Mouse (Mus musculus): Measurements from ENCODE around the gene Hsd11b2. TPM values are rescaled to one million over a fixed set of nuclear protein-coding genes. Genes with fewer than 3 reads are reported as not detected.
"Not testable (repeated sequence)": the region's sequence is repeated elsewhere in the genome, so short reads cannot be mapped to it uniquely, and the experiment has no call there.

Gene Hsd11b2
- polyA plus RNA-seq, 1 experiment from 2014 or later = 3.9 TPM

GRCm38 (mm10) chr8:105549506-105549905, 31.0 kb downstream of the Hsd11b2 start:
- H3K4me1 ChIP-seq = no peaks in the 10 kb centered on the region
- no peak overlapping the region for H3K4me2 ChIP-seq
- H3K9me3 ChIP-seq (replicated peaks) = no peaks in the 10 kb centered on the region
- no peak overlapping the region for H3K4me3 ChIP-seq
- 97% methylated on average over 1 of the region's 1 CpGs for WGBS
- no peak overlapping the region for H3K27ac ChIP-seq
- no peak for ATAC-seq
- no peak overlapping the region for H3K9ac ChIP-seq
- no peaks in the 10 kb centered on the region for H3K27me3 ChIP-seq
- no peaks in the 10 kb centered on the region for H3K36me3 ChIP-seq (ENCODE audit: poor library complexity, severe bottlenecking)

DNA sequence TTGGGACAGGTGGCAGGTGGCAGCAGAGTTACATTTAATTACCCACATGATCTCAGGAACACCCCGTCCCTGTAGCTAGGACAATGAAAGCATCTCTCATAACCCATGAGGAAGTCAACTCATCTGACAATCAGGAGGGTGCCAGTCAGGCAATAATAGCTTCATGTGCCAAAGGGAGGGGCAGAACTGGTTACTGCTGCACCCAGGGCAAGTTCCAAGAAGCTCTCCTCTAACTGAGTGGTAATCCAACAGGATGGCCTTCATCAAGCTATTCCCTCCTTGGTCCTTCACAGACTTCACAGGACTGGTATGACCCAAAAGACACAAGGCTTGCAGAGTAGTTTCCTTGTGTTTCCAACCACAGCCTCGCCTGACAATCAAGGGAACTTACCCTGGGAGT, 31.5 kb downstream of the Hsd11b2 start:
- Histone ChIP-seq H3K36me3 (ENCODE audit: poor library complexity, severe bottlenecking) (no peaks in the 10 kb centered on the region), H3K4me2 (no peak overlapping the region), H3K9ac (no peak overlapping the region), H3K9me3 (replicated peaks) (no peaks in the 10 kb centered on the region), H3K27ac (no peak overlapping the region), H3K4me3 (no peak overlapping the region), H3K4me1 (no peaks in the 10 kb centered on the region), H3K27me3 (no peaks in the 10 kb centered on the region)
- no peak for ATAC-seq
- WGBS = 82% methylated on average over 2 of the region's 2 CpGs

- H3K36me3 ChIP-seq (ENCODE audit: poor library complexity, severe bottlenecking) = no peaks in the 10 kb centered on the region
- H3K27me3 ChIP-seq = no peaks in the 10 kb centered on the region
- 93% methylated on average over 2 of the region's 2 CpGs for WGBS
- no peak overlapping the region for H3K9ac ChIP-seq
- H3K9me3 ChIP-seq (replicated peaks) = no peaks in the 10 kb centered on the region
- H3K27ac ChIP-seq = no peak overlapping the region
- ATAC-seq = no peak
- no peaks in the 10 kb centered on the region for H3K4me1 ChIP-seq
- H3K4me3 ChIP-seq = no peak overlapping the region
- H3K4me2 ChIP-seq = no peak overlapping the region
Measured at GRCm38 (mm10) chr8:105552032-105552431, 33.5 kb downstream of the Hsd11b2 start.

DNA sequence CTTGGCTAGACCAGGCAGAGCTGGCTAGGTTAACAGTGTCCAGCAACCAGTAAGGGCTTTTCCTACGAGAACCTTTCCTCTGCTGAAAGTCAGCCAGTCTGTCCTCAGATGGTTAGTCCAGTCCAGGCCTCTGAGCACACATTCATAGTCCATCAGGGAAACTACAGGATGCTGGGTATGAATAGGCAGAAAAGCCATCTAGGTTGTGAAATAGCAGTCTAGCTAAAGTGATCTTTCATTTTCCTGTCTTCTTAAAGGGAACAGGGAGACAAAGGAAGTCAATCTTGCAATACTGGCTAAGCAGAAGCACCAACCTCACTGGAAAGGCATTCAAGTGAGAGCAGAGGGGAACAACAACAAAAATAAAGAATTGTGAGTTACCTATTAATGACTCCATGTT, 34.3 kb downstream of the Hsd11b2 start:
- Histone ChIP-seq H3K4me1 (no peaks in the 10 kb centered on the region), H3K9ac (no peak overlapping the region), H3K36me3 (ENCODE audit: poor library complexity, severe bottlenecking) (no peaks in the 10 kb centered on the region), H3K9me3 (replicated peaks) (no peaks in the 10 kb centered on the region), H3K27me3 (no peaks in the 10 kb centered on the region), H3K27ac (no peak overlapping the region), H3K4me2 (no peak overlapping the region), H3K4me3 (no peak overlapping the region)
- WGBS = 74% methylated on average over 1 of the region's 1 CpGs
- no peak for ATAC-seq

- peaks cover 4% of the 10 kb centered on the region; the same call in 1 of the 2 replicates for H3K36me3 ChIP-seq (ENCODE audit: poor library complexity, severe bottlenecking)
- no peak overlapping the region for H3K27ac ChIP-seq
- H3K4me3 ChIP-seq = no peak overlapping the region
- no peaks in the 10 kb centered on the region for H3K9me3 ChIP-seq (replicated peaks)
- H3K9ac ChIP-seq = no peak overlapping the region
- H3K4me1 ChIP-seq = no peaks in the 10 kb centered on the region
- ATAC-seq = no peak
- H3K4me2 ChIP-seq = no peak overlapping the region
- no peaks in the 10 kb centered on the region for H3K27me3 ChIP-seq
Measured at GRCm38 (mm10) chr8:105554087-105554486, 35.5 kb downstream of the Hsd11b2 start.

- H3K27ac ChIP-seq = no peak overlapping the region
- H3K4me3 ChIP-seq = no peak overlapping the region
- no peaks in the 10 kb centered on the region for H3K27me3 ChIP-seq
- no peaks in the 10 kb centered on the region for H3K4me1 ChIP-seq
- H3K36me3 ChIP-seq (ENCODE audit: poor library complexity, severe bottlenecking) = peaks cover 4% of the 10 kb centered on the region; the same call in 1 of the 2 replicates
- H3K4me2 ChIP-seq = no peak overlapping the region
- no peaks in the 10 kb centered on the region for H3K9me3 ChIP-seq (replicated peaks)
- H3K9ac ChIP-seq = no peak overlapping the region
- WGBS = 73% methylated on average over 3 of the region's 3 CpGs
- ATAC-seq = no peak
Measured at GRCm38 (mm10) chr8:105555230-105555629, 36.7 kb downstream of the Hsd11b2 start.

DNA sequence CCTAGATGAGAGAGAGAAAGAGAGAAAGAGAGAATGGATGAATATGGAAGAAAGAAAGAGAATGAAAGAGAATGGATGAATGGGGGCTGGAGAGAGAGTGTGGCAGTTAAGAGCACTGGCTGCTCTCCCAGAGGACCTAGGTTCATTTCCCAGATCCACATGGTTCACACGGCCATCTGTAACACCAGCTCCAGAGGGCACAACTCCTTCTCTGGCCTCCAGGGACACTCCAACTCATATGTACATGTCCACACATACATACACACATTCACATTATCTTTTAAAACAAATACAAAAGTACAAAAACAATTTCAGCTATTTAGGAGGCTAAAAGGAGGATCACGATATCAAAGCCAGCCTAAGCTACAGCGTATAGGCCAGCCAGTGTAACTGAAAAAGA, 44.3 kb downstream of the Hsd11b2 start:
- H3K27ac ChIP-seq = no peak overlapping the region
- H3K9ac ChIP-seq = no peak overlapping the region
- peaks cover 38% of the 10 kb centered on the region for H3K4me1 ChIP-seq
- no peak overlapping the region for H3K4me3 ChIP-seq
- no peaks in the 10 kb centered on the region; the same call in 1 of the 2 replicates for H3K27me3 ChIP-seq
- H3K4me2 ChIP-seq = no peak overlapping the region
- H3K9me3 ChIP-seq (replicated peaks) = no peaks in the 10 kb centered on the region
- no peak for ATAC-seq
- peaks cover 4% of the 10 kb centered on the region for H3K36me3 ChIP-seq (ENCODE audit: poor library complexity, severe bottlenecking)
- WGBS = 89% methylated on average over 3 of the region's 3 CpGs

- peak overlapping the region; percentile 23; the same call in 1 of the 2 replicates for H3K9ac ChIP-seq
- peaks cover 38% of the 10 kb centered on the region for H3K4me1 ChIP-seq
- no peak overlapping the region for H3K27ac ChIP-seq
- H3K36me3 ChIP-seq (ENCODE audit: poor library complexity, severe bottlenecking) = no peaks in the 10 kb centered on the region; the same call in 1 of the 2 replicates
- no peak overlapping the region for H3K4me2 ChIP-seq
- no peaks in the 10 kb centered on the region for H3K9me3 ChIP-seq (replicated peaks)
- no peak for ATAC-seq
- H3K27me3 ChIP-seq = no peaks in the 10 kb centered on the region; the same call in 1 of the 2 replicates
- H3K4me3 ChIP-seq = no peak overlapping the region
- 85% methylated on average over 1 of the region's 1 CpGs for WGBS
Measured at GRCm38 (mm10) chr8:105563871-105564270, 45.3 kb downstream of the Hsd11b2 start.

DNA sequence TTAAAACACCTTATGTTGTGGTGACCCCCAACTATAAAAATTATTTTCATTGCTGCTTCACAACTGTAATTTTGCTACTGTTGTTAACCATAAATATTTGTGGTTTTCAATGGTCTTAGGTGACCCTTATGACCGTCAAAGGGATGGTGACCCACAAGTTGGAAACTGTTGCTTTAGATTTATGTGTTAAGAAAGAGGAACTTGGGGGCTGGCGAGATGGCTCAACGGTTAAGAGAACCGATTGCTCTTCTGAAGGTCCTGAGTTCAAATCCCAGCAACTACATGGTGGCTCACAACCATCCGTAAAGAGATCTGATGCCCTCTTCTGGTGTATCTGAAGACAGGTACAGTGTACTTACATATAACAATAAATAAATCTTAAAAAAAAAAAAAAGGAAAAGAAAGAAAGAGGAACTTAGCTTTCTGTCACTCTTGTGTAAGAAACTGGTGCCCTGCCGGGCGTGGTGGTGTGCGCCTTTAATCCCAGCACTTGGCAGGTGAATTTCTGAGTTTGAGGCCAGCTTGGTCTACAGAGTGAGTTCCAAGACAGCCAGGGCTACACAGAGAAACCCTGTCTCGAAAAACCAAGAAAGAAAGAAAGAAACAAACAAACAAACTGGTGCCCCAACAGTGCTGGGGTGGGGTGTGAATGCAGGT, 46.1 kb downstream of the Hsd11b2 start:
- H3K4me1 ChIP-seq = peaks cover 38% of the 10 kb centered on the region
- H3K27me3 ChIP-seq; H3K9me3 ChIP-seq (replicated peaks); ATAC-seq; H3K27ac ChIP-seq; H3K36me3 ChIP-seq (ENCODE audit: poor library complexity, severe bottlenecking): not testable (repeated sequence)
- WGBS = 87% methylated on average over 9 of the region's 9 CpGs
- peak overlapping the region; percentile 87 for H3K4me3 ChIP-seq
- peak overlapping the region; percentile 90 for H3K9ac ChIP-seq
- H3K4me2 ChIP-seq = peak overlapping the region; percentile 90

DNA sequence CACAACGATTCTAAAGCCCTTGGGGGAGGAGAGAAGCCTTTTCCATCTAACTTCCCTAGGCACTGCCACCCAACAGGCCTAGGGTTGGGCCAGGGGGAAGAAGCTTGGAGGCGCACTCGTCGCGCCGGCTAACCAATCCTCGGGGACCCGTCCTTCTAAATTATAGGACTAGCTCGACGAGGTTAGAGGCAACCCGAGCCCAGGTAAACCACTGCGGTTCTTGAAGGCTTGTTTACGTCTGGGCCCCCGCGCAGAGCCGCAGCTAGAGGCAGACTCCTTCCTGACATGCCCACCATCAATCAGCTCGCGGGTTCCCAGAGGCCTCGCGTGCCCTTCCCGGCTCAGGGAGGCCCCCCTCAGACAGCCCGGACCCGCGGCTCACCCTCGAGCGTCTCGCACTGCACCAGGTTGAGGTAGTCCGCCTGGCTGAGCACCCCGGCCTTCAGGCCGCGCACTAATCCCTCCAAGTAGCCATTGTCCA, 46.9 kb downstream of the Hsd11b2 start:
- peak; percentile 82 for ATAC-seq
- Histone ChIP-seq H3K4me2 (peak overlapping the region; percentile 90), H3K4me1 (peaks cover 38% of the 10 kb centered on the region), H3K27me3 (no peaks in the 10 kb centered on the region; the same call in 1 of the 2 replicates), H3K9ac (peak overlapping the region; percentile 90), H3K4me3 (peak overlapping the region; percentile 87), H3K27ac (peak overlapping the region; percentile 81), H3K36me3 (ENCODE audit: poor library complexity, severe bottlenecking) (no peaks in the 10 kb centered on the region; the same call in 1 of the 2 replicates), H3K9me3 (replicated peaks) (no peaks in the 10 kb centered on the region)
- WGBS = 1% methylated on average over 31 of the region's 31 CpGs

- H3K27ac ChIP-seq = peak within 1 kb of the TSS; percentile 81
- ATAC-seq = peak; percentile 98
- peak within 1 kb of the TSS; percentile 87 for H3K4me3 ChIP-seq
- 5% methylated on average over 53 of the region's 53 CpGs for WGBS
- no peaks in the 10 kb centered on the region; the same call in 1 of the 2 replicates for H3K36me3 ChIP-seq (ENCODE audit: poor library complexity, severe bottlenecking)
- no peaks in the 10 kb centered on the region; the same call in 1 of the 2 replicates for H3K27me3 ChIP-seq
- no peaks in the 10 kb centered on the region for H3K9me3 ChIP-seq (replicated peaks)
- H3K9ac ChIP-seq = peak within 1 kb of the TSS; percentile 90
- peaks cover 38% of the 10 kb centered on the region for H3K4me1 ChIP-seq
- peak within 1 kb of the TSS; percentile 90 for H3K4me2 ChIP-seq
Measured at GRCm38 (mm10) chr8:105565952-105566702, 47.6 kb downstream of the Hsd11b2 start, which contains the start of gene Atp6v0d1. Atp6v0d1 (minus strand) TSS chr8:105566047.

Data from forebrain, embryonic 13.5 days (tissue).